ENCODE assay signal across 9 mouse cellular contexts in the genomic region with DNA sequence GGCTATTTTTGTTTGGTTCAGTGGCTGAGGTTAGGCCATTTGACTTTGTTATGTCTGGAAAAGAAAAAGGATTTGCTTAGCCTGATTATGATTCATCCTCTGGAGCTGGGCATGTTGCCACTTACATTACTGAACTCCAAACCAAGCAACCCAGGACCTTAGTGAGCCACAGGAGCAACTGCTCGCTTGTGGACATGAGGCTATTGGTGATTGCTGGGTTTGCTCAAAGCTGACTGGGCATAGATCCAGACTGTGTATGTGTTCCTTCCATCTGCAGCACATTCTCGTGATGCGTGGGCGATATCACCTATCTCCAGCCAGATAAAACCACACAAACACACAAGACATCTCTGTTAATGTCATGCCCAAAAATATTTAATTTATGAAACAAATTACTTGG. TPM values are rescaled to one million over a fixed set of nuclear protein-coding genes. Genes with fewer than 3 reads are reported as not detected.
DNase-seq lines count a peak whose midpoint lies in the region; TF ChIP-seq lines count a peak whose summit lies in the region.
"Had no signal": no experiment of that assay in that cellular context is flagged by ENCODE, and none has a peak within 500 bp of the region (broad histone marks: within the 10 kb centered on the region; RNA-seq: fewer than 3 reads in every experiment).

No protein-coding gene starts in this region.

- no peaks in the 10 kb centered on the region for H3K79me2 ChIP-seq in MEL (ENCODE audit: control insufficient read depth, insufficient read depth, low read length, poor library complexity)

- H3K36me3 ChIP-seq in MEL (ENCODE audit: control insufficient read depth in 1 of 2, insufficient read depth in 2 of 2, low read length in 2 of 2) = peaks cover 0 to 10% of the 10 kb centered on the region in 2 experiments; a peak in 2 of 4 replicates
- H3K36me3 ChIP-seq: liver, embryonic 15.5 days had no signal

- H3K9me3 ChIP-seq in MEL (replicated peaks; ENCODE audit: insufficient read depth, low read length) = no peaks in the 10 kb centered on the region
- H3K9me3 ChIP-seq: liver, embryonic 15.5 days had no signal

- no peak for TF ChIP-seq RAD21 in MEL (IDR thresholded peaks at IDR 0.05; ENCODE audit: low read depth, low read length)

- peak; percentile 81 for DNase-seq in MEL (ENCODE audit: low read depth, low spot score)
- peak; percentile 80 for DNase-seq in adrenal gland, postnatal 10 days
- DNase-seq in frontal cortex, postnatal 36 days (ENCODE audit: low spot score in 2 of 2) = peak; percentile 17 to 54
- DNase-seq in kidney, adult 18-20 months = peak; percentile 32
- peak; percentile 18 to 38 for DNase-seq in left cerebral cortex, postnatal 36 days (ENCODE audit: low spot score in 2 of 2)
- DNase-seq in right cerebral cortex, postnatal 25 days = peak; percentile 16
- no peak for DNase-seq in spleen, adult 18-20 months
- no peak for DNase-seq in retina, postnatal 1 day

- H3K27ac ChIP-seq in MEL (ENCODE audit: control insufficient read depth, low read depth, low read length) = no peak overlapping the region
- H3K27ac ChIP-seq: liver, embryonic 15.5 days had no signal

- no peak overlapping the region for H3K9ac ChIP-seq in MEL (ENCODE audit: control insufficient read depth, low read depth, low read length, poor library complexity, severe bottlenecking)
- H3K9ac ChIP-seq: liver, embryonic 15.5 days had no signal

- TF ChIP-seq POLR2A in MEL (IDR thresholded peaks at IDR 0.05; ENCODE audit: control insufficient read depth in 1 of 2, insufficient read depth in 1 of 2, low read depth in 1 of 2, low read length in 2 of 2, poor library complexity in 1 of 2) = no peak

- TF ChIP-seq EP300 in MEL (IDR thresholded peaks at IDR 0.05; ENCODE audit: low read depth in 1 of 2, low read length in 2 of 2) = peak; percentile 65 to 79

- no peak for TF ChIP-seq CTCF in MEL (IDR thresholded peaks at IDR 0.05 in 2 of 3, conservative IDR thresholded peaks at IDR 0.05 in 1 of 3; ENCODE audit: control insufficient read depth in 1 of 3, insufficient read depth in 1 of 3, low read depth in 2 of 3, low read length in 3 of 3, poor library complexity in 1 of 3, severe bottlenecking in 1 of 3)

- no peak overlapping the region for H3K4me3 ChIP-seq in MEL (ENCODE audit: control insufficient read depth in 1 of 2, insufficient read depth in 1 of 2, low read depth in 2 of 2, low read length in 2 of 2)
- H3K4me3 ChIP-seq: liver, embryonic 15.5 days had no signal

- no peaks in the 10 kb centered on the region for H3K27me3 ChIP-seq in MEL (ENCODE audit: control insufficient read depth in 1 of 2, insufficient read depth in 2 of 2, low read length in 2 of 2)
- H3K27me3 ChIP-seq: liver, embryonic 15.5 days had no signal

- intact Hi-C loops in left cerebral cortex, postnatal 36 days (cut with DNase I) = no loop called here

- peaks cover 5 to 9% of the 10 kb centered on the region in 2 experiments; a peak in 3 of 4 replicates for H3K4me1 ChIP-seq in MEL (ENCODE audit: control insufficient read depth in 1 of 2, insufficient read depth in 2 of 2, low read length in 2 of 2)
- H3K4me1 ChIP-seq: liver, embryonic 15.5 days had no signal

TF ChIP-seq in MEL, 35 proteins besides CTCF, POLR2A, EP300 and RAD21:
- TF ChIP-seq USF1 (IDR thresholded peaks at IDR 0.05; ENCODE audit: low read depth, low read length) = no peak
- TF ChIP-seq POLR2AphosphoS5 (IDR thresholded peaks at IDR 0.05; ENCODE audit: borderline replicate concordance, low read depth, low read length) = no peak
- no peak for TF ChIP-seq E2F4 (IDR thresholded peaks at IDR 0.05; ENCODE audit: borderline replicate concordance, low read depth, low read length)
- TF ChIP-seq MAX (IDR thresholded peaks at IDR 0.05; ENCODE audit: low read length) = peak; percentile 21; the same call in 1 of the 2 replicates
- peak; percentile 73 for TF ChIP-seq ETS1 (IDR thresholded peaks at IDR 0.05; ENCODE audit: low read depth, low read length)
- TF ChIP-seq JUND (IDR thresholded peaks at IDR 0.05; ENCODE audit: low read depth, low read length) = no peak
- TF ChIP-seq CHD1 (IDR thresholded peaks at IDR 0.05; ENCODE audit: low read depth, low read length) = no peak
- TF ChIP-seq POLR2AphosphoS2 (IDR thresholded peaks at IDR 0.05; ENCODE audit: low read length) = no peak
- no peak for TF ChIP-seq ZMIZ1 (IDR thresholded peaks at IDR 0.05; ENCODE audit: low read depth, low read length)
- TF ChIP-seq SMC3 (IDR thresholded peaks at IDR 0.05; ENCODE audit: low read depth, low read length) = 0 out of 2 replicates have a peak, but pooled peaks have one; percentile 8
- no peak for TF ChIP-seq ELF1 (IDR thresholded peaks at IDR 0.05; ENCODE audit: low read depth, low read length)
- no peak for TF ChIP-seq KAT2A (conservative IDR thresholded peaks at IDR 0.05; ENCODE audit: low read depth, low read length)
- no peak for TF ChIP-seq UBTF (IDR thresholded peaks at IDR 0.05; ENCODE audit: borderline replicate concordance, insufficient read depth, low read depth, low read length)
- peak; percentile 30; the same call in 1 of the 2 replicates for TF ChIP-seq MXI1 (IDR thresholded peaks at IDR 0.05; ENCODE audit: low read depth, low read length)
- TF ChIP-seq MEF2A (IDR thresholded peaks at IDR 0.05; ENCODE audit: extremely low read depth, insufficient replicate concordance, low read depth, low read length, poor library complexity, severe bottlenecking) = no peak
- TF ChIP-seq GABPA (IDR thresholded peaks at IDR 0.05; ENCODE audit: low read depth, low read length) = no peak
- 0 out of 2 replicates have a peak, but pooled peaks have one; percentile 28 for TF ChIP-seq MAFK (IDR thresholded peaks at IDR 0.05; ENCODE audit: borderline replicate concordance, low read depth, low read length)
- TF ChIP-seq TCF12 (IDR thresholded peaks at IDR 0.05; ENCODE audit: low read depth, low read length) = peak; percentile 64
- peak; percentile 84 for TF ChIP-seq TBP (IDR thresholded peaks at IDR 0.05; ENCODE audit: low read depth, low read length)
- TF ChIP-seq ZNF384 (IDR thresholded peaks at IDR 0.05; ENCODE audit: low read depth, low read length) = no peak
- no peak for TF ChIP-seq MAZ (IDR thresholded peaks at IDR 0.05; ENCODE audit: low read depth, low read length)
- peak; percentile 73 for TF ChIP-seq GATA1 (IDR thresholded peaks at IDR 0.05; ENCODE audit: low read depth, low read length)
- TF ChIP-seq ZC3H11A (IDR thresholded peaks at IDR 0.05; ENCODE audit: low read depth, low read length) = no peak
- TF ChIP-seq RCOR1 (IDR thresholded peaks at IDR 0.05; ENCODE audit: low read depth, low read length) = peak; percentile 38; the same call in 1 of the 2 replicates
- TF ChIP-seq SIN3A (IDR thresholded peaks at IDR 0.05; ENCODE audit: low read length) = peak; percentile 42; the same call in 1 of the 2 replicates
- no peak for TF ChIP-seq HCFC1 (IDR thresholded peaks at IDR 0.05; ENCODE audit: low read depth, low read length)
- no peak for TF ChIP-seq TAL1 (IDR thresholded peaks at IDR 0.05; ENCODE audit: low read length)
- TF ChIP-seq BHLHE40 (IDR thresholded peaks at IDR 0.05; ENCODE audit: borderline replicate concordance, low read depth, low read length) = peak; percentile 80
- no peak for TF ChIP-seq NELFE (IDR thresholded peaks at IDR 0.05; ENCODE audit: low read depth, low read length)

RNA-seq across cellular contexts. Expression of a gene that starts 42.8 kb away (rescaled TPM):
- 171 and 195 TPM in 2 replicates for total RNA-seq in MEL (2012; rRNA removed)
- polyA plus RNA-seq in MEL (2012; ENCODE audit: insufficient read depth in 1 of 2, insufficient read length in 2 of 2, low read depth in 1 of 2, low replicate concordance in 2 of 2, missing spikeins in 1 of 2) = 100 to 1,000 TPM; 193 to 279 TPM
- 10 to 100 TPM; 41.5 to 42.9 TPM for total RNA-seq in adrenal gland, postnatal 10 days (2021)
- 10 to 100 TPM; 37.4 to 45.1 TPM for total RNA-seq in left cerebral cortex, postnatal 36 days (2021)

RNA-seq across cellular contexts. Expression of a gene that starts 52.3 kb away (rescaled TPM):
- not detected in 2 replicates for total RNA-seq in MEL (2012; rRNA removed)
- under 1 TPM in 1 of 2 experiments, not detected in 1; 0.67 TPM for polyA plus RNA-seq in MEL (2012; ENCODE audit: insufficient read depth in 1 of 2, insufficient read length in 2 of 2, low read depth in 1 of 2, low replicate concordance in 2 of 2, missing spikeins in 1 of 2)
- not detected for total RNA-seq in adrenal gland, postnatal 10 days (2021)
- total RNA-seq in left cerebral cortex, postnatal 36 days (2021) = not detected
- polyA plus RNA-seq: liver, embryonic 15.5 days had no signal

Comparison
In these comparisons a context has a peak if more than half of its experiments do, and no peak if none do; other contexts are left out.
1. DNase-seq: peak in MEL (single experiment), adrenal gland, postnatal 10 days (single experiment), frontal cortex, postnatal 36 days (2 of 2), kidney, adult 18-20 months (single experiment), left cerebral cortex, postnatal 36 days (2 of 2) and right cerebral cortex, postnatal 25 days (single experiment); none in spleen, adult 18-20 months (0 of 2) and retina, postnatal 1 day (single experiment).